Mouse (Mus musculus) kidney, adult 2 months (tissue): ENCODE measurements around the gene Lgr5.

Experiments
- CTCF ChIP-seq: fragments of 200-500 bp; conservative IDR thresholded peaks from 2 replicates; pipeline ENCODE4 v1.5.1; 2011; ENCODE audit warnings: low read depth, mild to moderate bottlenecking, control low read depth, low read length, moderate library complexity, mixed read lengths; ENCODE audit not compliant: insufficient read depth, insufficient read length
- POLR2A ChIP-seq: fragments of 200-500 bp; IDR thresholded peaks from one replicate; pipeline ENCODE4 v1.6.1; 2011; ENCODE audit warnings: low read depth, low read length, control low read depth

- no peak for TF ChIP-seq CTCF
- TF ChIP-seq POLR2A = no peak
Observed at GRCm38 (mm10) chr10:115462646-115463045, 124.9 kb downstream of the Lgr5 start.
